ENCODE assay signal across 7 mouse cellular contexts in genomic region chr1:74391844-74392441, GRCm38 (mm10). TPM values are rescaled to one million over a fixed set of nuclear protein-coding genes. Genes with fewer than 3 reads are reported as not detected.
DNase-seq lines count a peak whose midpoint lies in the region; ATAC-seq lines count a peak whose summit lies in the region.

No protein-coding gene starts in this region.

- H3K4me1 ChIP-seq in forebrain, embryonic 14.5 days (ENCODE audit: control insufficient read depth, insufficient read depth, low read length): peaks cover 4% of the 10 kb centered on the region; the same call in 1 of the 2 replicates
- H3K4me1 ChIP-seq in hindbrain, embryonic 10.5 days (replicated peaks): peaks cover 55% of the 10 kb centered on the region
- peaks cover 10% of the 10 kb centered on the region for H3K4me1 ChIP-seq in limb, embryonic 11.5 days (ENCODE audit: control insufficient read depth, insufficient read depth, low read length)
- peaks cover 26% of the 10 kb centered on the region for H3K4me1 ChIP-seq in midbrain, embryonic 11.5 days (ENCODE audit: control insufficient read depth, insufficient read depth, low read length)

- peaks cover 15% of the 10 kb centered on the region for H3K36me3 ChIP-seq in forebrain, embryonic 14.5 days (ENCODE audit: control insufficient read depth, insufficient read depth, low read length)
- H3K36me3 ChIP-seq in hindbrain, embryonic 10.5 days: peaks cover 30% of the 10 kb centered on the region
- peaks cover 8% of the 10 kb centered on the region; the same call in 1 of the 2 replicates for H3K36me3 ChIP-seq in limb, embryonic 11.5 days (ENCODE audit: control insufficient read depth, insufficient read depth, low read length)
- H3K36me3 ChIP-seq in midbrain, embryonic 11.5 days (ENCODE audit: control insufficient read depth, insufficient read depth, low read length): peaks cover 13% of the 10 kb centered on the region

- peak; percentile 43 for ATAC-seq in forebrain, embryonic 14.5 days
- ATAC-seq in limb, embryonic 11.5 days (ENCODE audit: insufficient number of reproducible peaks, low FRiP score, low TSS enrichment, low read depth): peak; percentile 22; the same call in 1 of the 2 replicates
- peak; percentile 53 for ATAC-seq in midbrain, embryonic 11.5 days (ENCODE audit: low FRiP score)

- under 1% methylated on average over 48 of the region's 63 CpGs for WGBS in forebrain, embryonic 14.5 days
- under 1% methylated on average over 63 of the region's 63 CpGs for WGBS in hindbrain, embryonic 10.5 days
- under 1% methylated on average over 59 of the region's 63 CpGs for WGBS in limb, embryonic 11.5 days
- WGBS in midbrain, embryonic 11.5 days: under 1% methylated on average over 59 of the region's 63 CpGs

- 0 out of 2 replicates have a peak, but pooled peaks cover 6% of the 10 kb centered on the region for H3K27me3 ChIP-seq in forebrain, embryonic 14.5 days (replicated peaks; ENCODE audit: control insufficient read depth, insufficient read depth, low read length)
- peaks cover 25% of the 10 kb centered on the region for H3K27me3 ChIP-seq in hindbrain, embryonic 10.5 days (ENCODE audit: insufficient read depth, poor library complexity, severe bottlenecking)
- no peaks in the 10 kb centered on the region for H3K27me3 ChIP-seq in limb, embryonic 11.5 days (ENCODE audit: control insufficient read depth, insufficient read depth, low read length)
- peaks cover 10% of the 10 kb centered on the region for H3K27me3 ChIP-seq in midbrain, embryonic 11.5 days (ENCODE audit: control insufficient read depth, insufficient read depth, low read length)

- H3K9me3 ChIP-seq in forebrain, embryonic 14.5 days (replicated peaks; ENCODE audit: control insufficient read depth, low read length): no peaks in the 10 kb centered on the region
- no peaks in the 10 kb centered on the region for H3K9me3 ChIP-seq in hindbrain, embryonic 10.5 days
- H3K9me3 ChIP-seq in limb, embryonic 11.5 days (ENCODE audit: control insufficient read depth, low read length): no peaks in the 10 kb centered on the region
- H3K9me3 ChIP-seq in midbrain, embryonic 11.5 days (ENCODE audit: control insufficient read depth, low read length): no peaks in the 10 kb centered on the region

- peak overlapping the region; percentile 92 for H3K4me3 ChIP-seq in forebrain, embryonic 14.5 days (ENCODE audit: low read depth, low read length)
- H3K4me3 ChIP-seq in hindbrain, embryonic 10.5 days: peak overlapping the region; percentile 97
- H3K4me3 ChIP-seq in limb, embryonic 11.5 days (ENCODE audit: low read depth, low read length): peak overlapping the region; percentile 88
- H3K4me3 ChIP-seq in midbrain, embryonic 11.5 days (ENCODE audit: low read depth, low read length): peak overlapping the region; percentile 78

- H3K27ac ChIP-seq in forebrain, embryonic 14.5 days (ENCODE audit: low read depth, low read length): peak overlapping the region; percentile 80; the same call in 1 of the 2 replicates
- peak overlapping the region; percentile 99 for H3K27ac ChIP-seq in hindbrain, embryonic 10.5 days
- H3K27ac ChIP-seq in limb, embryonic 11.5 days (replicated peaks; ENCODE audit: low read depth, low read length): peak overlapping the region; percentile 95
- peak overlapping the region; percentile 82 for H3K27ac ChIP-seq in midbrain, embryonic 11.5 days (ENCODE audit: low read depth, low read length)

- peak overlapping the region; percentile 93 for H3K4me2 ChIP-seq in forebrain, embryonic 14.5 days (ENCODE audit: low read length)
- H3K4me2 ChIP-seq in limb, embryonic 11.5 days (ENCODE audit: low read depth, severe bottlenecking): peak overlapping the region; percentile 97
- peak overlapping the region; percentile 79 for H3K4me2 ChIP-seq in midbrain, embryonic 11.5 days

- peak overlapping the region; percentile 87 for H3K9ac ChIP-seq in forebrain, embryonic 14.5 days (ENCODE audit: low read length)
- peak overlapping the region; percentile 96 for H3K9ac ChIP-seq in limb, embryonic 11.5 days (ENCODE audit: low read length)
- H3K9ac ChIP-seq in midbrain, embryonic 11.5 days (ENCODE audit: low read length): peak overlapping the region; percentile 89

- peak; percentile 81 for DNase-seq in NIH3T3 (ENCODE audit: low read depth)
- DNase-seq in c-Kit-positive CD71-positive TER-119-positive erythroid progenitor cells, embryonic 14.5 days (ENCODE audit: low spot score): peak; percentile 67
- peak; percentile 47 for DNase-seq in forebrain, embryonic 14.5 days (ENCODE audit: low spot score)
- DNase-seq in hindbrain, embryonic 10.5 days (ENCODE audit: low spot score): peak; percentile 68
- peak; percentile 72 for DNase-seq in limb, embryonic 11.5 days (ENCODE audit: low spot score)
- DNase-seq in midbrain, embryonic 11.5 days (ENCODE audit: low spot score, missing footprints): peak; percentile 95
- peak; percentile 85 to 86 for DNase-seq in spleen, postnatal 10 days (ENCODE audit: low spot score in 2 of 2)

RNA-seq across cellular contexts. Expression of gene Ctdsp1, which starts 0.6 kb away (rescaled TPM):
- polyA plus RNA-seq in forebrain, embryonic 14.5 days (2014; fragmentation: Nextera tagmentation; extraction: Ambion mirVana): 19.9 and 22.3 TPM in 2 replicates
- polyA plus RNA-seq in hindbrain, embryonic 10.5 days (2016; fragmentation: Nextera tagmentation; extraction: Ambion mirVana): 34.3 and 35.7 TPM in 2 replicates
- 74.7 and 75.8 TPM in 2 replicates for polyA plus RNA-seq in limb, embryonic 11.5 days (2014; fragmentation: Nextera tagmentation; extraction: Ambion mirVana)
- polyA plus RNA-seq in midbrain, embryonic 11.5 days (2014; fragmentation: Nextera tagmentation; extraction: Ambion mirVana): 33.4 and 37.9 TPM in 2 replicates

RNA-seq across cellular contexts. Expression of gene Slc11a1, which starts 16.9 kb away (rescaled TPM):
- polyA plus RNA-seq in forebrain, embryonic 14.5 days (2014; fragmentation: Nextera tagmentation; extraction: Ambion mirVana): 1.9 and 2.4 TPM in 2 replicates
- 1.8 and 3.0 TPM in 2 replicates for polyA plus RNA-seq in hindbrain, embryonic 10.5 days (2016; fragmentation: Nextera tagmentation; extraction: Ambion mirVana)
- 1.0 and 1.8 TPM in 2 replicates for polyA plus RNA-seq in limb, embryonic 11.5 days (2014; fragmentation: Nextera tagmentation; extraction: Ambion mirVana)
- 1.6 and 2.1 TPM in 2 replicates for polyA plus RNA-seq in midbrain, embryonic 11.5 days (2014; fragmentation: Nextera tagmentation; extraction: Ambion mirVana)

RNA-seq across cellular contexts. Expression of gene Vil1, which starts 17.2 kb away (rescaled TPM):
- 0.14 and 0.33 TPM in 2 replicates for polyA plus RNA-seq in forebrain, embryonic 14.5 days (2014; fragmentation: Nextera tagmentation; extraction: Ambion mirVana)
- 0.21 and 0.24 TPM in 2 replicates for polyA plus RNA-seq in hindbrain, embryonic 10.5 days (2016; fragmentation: Nextera tagmentation; extraction: Ambion mirVana)
- 0.16 and 0.18 TPM in 2 replicates for polyA plus RNA-seq in limb, embryonic 11.5 days (2014; fragmentation: Nextera tagmentation; extraction: Ambion mirVana)
- polyA plus RNA-seq in midbrain, embryonic 11.5 days (2014; fragmentation: Nextera tagmentation; extraction: Ambion mirVana): 0.19 and 0.23 TPM in 2 replicates

RNA-seq across cellular contexts. Expression of gene Catip, which starts 30.0 kb away (rescaled TPM):
- 0.50 and 0.93 TPM in 2 replicates for polyA plus RNA-seq in forebrain, embryonic 14.5 days (2014; fragmentation: Nextera tagmentation; extraction: Ambion mirVana)
- 0.37 and 1.4 TPM in 2 replicates for polyA plus RNA-seq in hindbrain, embryonic 10.5 days (2016; fragmentation: Nextera tagmentation; extraction: Ambion mirVana)
- polyA plus RNA-seq in limb, embryonic 11.5 days (2014; fragmentation: Nextera tagmentation; extraction: Ambion mirVana): 0.25 and 0.79 TPM in 2 replicates
- 0.05 and 0.22 TPM in 2 replicates for polyA plus RNA-seq in midbrain, embryonic 11.5 days (2014; fragmentation: Nextera tagmentation; extraction: Ambion mirVana)

Comparison
In these comparisons a context has a peak if more than half of its experiments do, and no peak if none do; other contexts are left out.
1. Peak in every context shown above with its lines: DNase-seq, ATAC-seq, H3K4me3 ChIP-seq and H3K27ac ChIP-seq.